Mouse (Mus musculus) embryonic facial prominence, embryonic 12.5 days (tissue): Measurements from ENCODE around the gene Inhbc. TPM values are rescaled to one million over a fixed set of nuclear protein-coding genes. Genes with fewer than 3 reads are reported as not detected.

Experiments
- ATAC-seq: fragments of 200-750 bp; cut with Nextera tagmentation; 2 replicates; pipeline ENCODE4 v1.8.0; 2017; ENCODE audit not compliant: insufficient number of reproducible peaks, insufficient read depth, low FRiP score, low TSS enrichment
- H3K27ac ChIP-seq: fragments of 300-500 bp; sonication (generic); 2 replicates; pipeline ENCODE4 v1.5.1; 2016; ENCODE audit warnings: mild to moderate bottlenecking
- H3K27me3 ChIP-seq: fragments of 300-500 bp; sonication (generic); 2 replicates; pipeline ENCODE4 v1.6.1; 2016; ENCODE audit warnings: mild to moderate bottlenecking, moderate library complexity
- H3K36me3 ChIP-seq: fragments of 300-500 bp; sonication (generic); 2 replicates; pipeline ENCODE4 v1.6.1; 2016; ENCODE audit warnings: mild to moderate bottlenecking
- H3K4me1 ChIP-seq: fragments of 300-500 bp; sonication (generic); 2 replicates; pipeline ENCODE4 v1.6.1; 2016
- H3K4me2 ChIP-seq: fragments of 300-500 bp; sonication (generic); replicated peaks from 2 replicates; pipeline ENCODE4 v1.6.1; 2016; ENCODE audit warnings: mild to moderate bottlenecking, moderate library complexity
- H3K4me3 ChIP-seq: fragments of 300-500 bp; sonication (generic); 2 replicates; pipeline ENCODE4 v1.5.1; 2016; ENCODE audit warnings: mild to moderate bottlenecking
- H3K9ac ChIP-seq: fragments of 300-500 bp; sonication (generic); 2 replicates; pipeline ENCODE4 v1.6.1; 2016; ENCODE audit warnings: mild to moderate bottlenecking, moderate library complexity
- H3K9me3 ChIP-seq: fragments of 300-500 bp; sonication (generic); 2 replicates; pipeline ENCODE4 v1.6.1; 2016; ENCODE audit warnings: mild to moderate bottlenecking, moderate library complexity
- WGBS: fragments of 180-500 bp; shearing (Covaris S2); methylation state at CpG from one replicate; pipeline ENCODE4 v1.1.7; 2016; 5-methylcytosine and 5-hydroxymethylcytosine counted together
- polyA plus RNA-seq: library from polyadenylated mRNA; unstranded; fragments of >200 nt; fragmentation: Nextera tagmentation; extraction: Ambion mirVana; gene quantifications from 2 replicates; pipeline ENCODE4 v1.2.1, GENCODE M21; 2016

Inhbc gene
- polyA plus RNA-seq, 1 experiment from 2014 or later: 0.09 TPM

DNA sequence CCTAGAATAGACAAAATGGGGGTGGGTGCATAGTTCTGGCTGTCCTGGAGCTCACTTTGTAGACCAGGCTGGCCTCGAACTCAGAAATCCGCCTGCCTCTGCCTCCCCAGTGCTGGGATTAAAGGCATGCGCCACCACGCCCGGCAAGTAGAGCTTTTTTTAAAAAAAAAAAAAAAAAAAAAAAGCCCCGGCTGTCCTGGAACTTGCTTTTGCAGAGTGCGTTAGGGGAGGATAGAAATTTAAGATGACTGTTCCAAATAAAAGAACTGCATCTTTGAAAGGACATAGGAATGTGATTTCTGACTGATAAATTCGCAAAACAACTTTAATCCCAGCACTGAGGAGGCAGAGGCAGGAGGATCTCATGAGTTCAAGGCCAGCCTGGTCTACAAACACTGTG, 9.4 kb upstream of the Inhbc start:
- H3K9me3 ChIP-seq: no peaks in the 10 kb centered on the region
- no peaks in the 10 kb centered on the region for H3K36me3 ChIP-seq
- H3K4me2 ChIP-seq: peak overlapping the region; percentile 55
- H3K9ac ChIP-seq: peak overlapping the region; percentile 71; the same call in 1 of the 2 replicates
- H3K27ac ChIP-seq: peak overlapping the region; percentile 92
- H3K4me1 ChIP-seq: peaks cover 5% of the 10 kb centered on the region
- H3K4me3 ChIP-seq: peak overlapping the region; percentile 67
- WGBS: 89% methylated on average over 8 of the region's 8 CpGs
- ATAC-seq: no peak
- no peaks in the 10 kb centered on the region for H3K27me3 ChIP-seq

DNA sequence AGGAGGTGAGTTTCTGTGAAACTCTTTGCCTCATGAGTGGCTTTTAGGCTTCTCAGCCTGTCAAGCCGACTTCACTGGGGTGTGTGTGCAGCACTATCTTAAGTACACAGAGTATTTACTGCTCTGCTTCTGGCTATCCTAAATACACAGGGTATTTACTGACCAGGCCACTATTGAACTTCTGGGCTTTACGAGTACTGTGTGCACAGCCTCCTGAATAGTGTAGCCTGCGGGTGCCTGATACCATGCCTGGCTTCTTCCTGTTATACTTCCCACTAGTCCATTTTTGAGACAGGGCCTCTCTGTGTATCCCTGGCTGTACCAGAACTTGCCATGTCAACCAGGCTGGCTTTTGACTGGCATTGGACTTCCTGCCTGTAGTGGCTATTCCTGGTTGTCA, 7.5 kb upstream of the Inhbc start:
- WGBS: 79% methylated on average over 3 of the region's 3 CpGs

GRCm38 (mm10) chr10:127371023-127371422, 792 bp upstream of the Inhbc start:
- H3K27me3 ChIP-seq: no peaks in the 10 kb centered on the region
- H3K4me3 ChIP-seq: no peak overlapping the region
- no peaks in the 10 kb centered on the region for H3K9me3 ChIP-seq
- H3K27ac ChIP-seq: no peak overlapping the region
- WGBS: 72% methylated on average over 2 of the region's 2 CpGs
- H3K4me1 ChIP-seq: no peaks in the 10 kb centered on the region
- no peak overlapping the region for H3K9ac ChIP-seq
- no peak overlapping the region for H3K4me2 ChIP-seq
- no peaks in the 10 kb centered on the region for H3K36me3 ChIP-seq
- ATAC-seq: no peak

More for the DNA sequence above, 7.5 kb upstream of the Inhbc start:
- Histone ChIP-seq H3K9ac (no peak overlapping the region), H3K27ac (no peak overlapping the region), H3K27me3 (no peaks in the 10 kb centered on the region), H3K9me3 (no peaks in the 10 kb centered on the region), H3K4me2 (no peak overlapping the region), H3K36me3 (no peaks in the 10 kb centered on the region), H3K4me3 (no peak overlapping the region), H3K4me1 (peaks cover 5% of the 10 kb centered on the region)
- ATAC-seq: no peak

- no peak overlapping the region for H3K4me3 ChIP-seq
- H3K4me1 ChIP-seq: no peaks in the 10 kb centered on the region
- H3K27me3 ChIP-seq: no peaks in the 10 kb centered on the region
- WGBS: 86% methylated on average over 2 of the region's 2 CpGs
- no peaks in the 10 kb centered on the region for H3K36me3 ChIP-seq
- H3K9me3 ChIP-seq: no peaks in the 10 kb centered on the region
- H3K9ac ChIP-seq: no peak overlapping the region
- H3K27ac ChIP-seq: no peak overlapping the region
- no peak overlapping the region for H3K4me2 ChIP-seq
- ATAC-seq: no peak
Measured at GRCm38 (mm10) chr10:127368273-127368672, 2.0 kb downstream of the Inhbc start.

- no peak overlapping the region for H3K27ac ChIP-seq
- no peak overlapping the region for H3K4me3 ChIP-seq
- no peaks in the 10 kb centered on the region for H3K27me3 ChIP-seq
- WGBS: 76% methylated on average over 5 of the region's 5 CpGs
- no peaks in the 10 kb centered on the region for H3K9me3 ChIP-seq
- no peak overlapping the region for H3K4me2 ChIP-seq
- H3K36me3 ChIP-seq: no peaks in the 10 kb centered on the region
- no peak for ATAC-seq
- no peak overlapping the region for H3K9ac ChIP-seq
- no peaks in the 10 kb centered on the region for H3K4me1 ChIP-seq
Measured at GRCm38 (mm10) chr10:127367116-127367515, 3.1 kb downstream of the Inhbc start.

DNA sequence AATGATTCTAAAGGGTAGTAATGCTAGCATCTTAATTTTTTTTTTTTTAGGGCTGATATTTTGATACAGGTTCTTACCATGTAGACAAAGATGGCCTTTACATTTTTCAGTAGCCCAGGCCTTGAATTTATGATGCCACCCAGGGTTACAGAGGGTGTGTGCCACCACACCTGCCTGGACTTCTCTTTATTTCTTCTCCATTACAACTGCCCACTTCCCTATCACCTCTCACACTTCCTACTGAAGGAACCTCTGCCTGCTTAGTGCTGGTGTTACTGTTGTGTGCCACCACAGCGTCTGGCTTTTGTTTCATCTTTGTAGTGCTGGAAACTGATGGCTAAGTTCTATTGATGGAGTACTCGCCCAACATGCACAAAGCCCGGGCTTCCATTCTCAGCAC, 9.5 kb downstream of the Inhbc start:
- H3K4me1 ChIP-seq: no peaks in the 10 kb centered on the region
- no peak for ATAC-seq

GRCm38 (mm10) chr10:127355336-127355735, 14.9 kb downstream of the Inhbc start:
- no peak overlapping the region for H3K4me3 ChIP-seq
- H3K4me1 ChIP-seq: no peaks in the 10 kb centered on the region
- no peak for ATAC-seq
- no peak overlapping the region for H3K4me2 ChIP-seq
- H3K9me3 ChIP-seq: no peaks in the 10 kb centered on the region
- no peak overlapping the region for H3K9ac ChIP-seq
- H3K36me3 ChIP-seq: no peaks in the 10 kb centered on the region
- H3K27me3 ChIP-seq: 0 out of 2 replicates have a peak, but pooled peaks cover 5% of the 10 kb centered on the region
- 51% methylated on average over 10 of the region's 10 CpGs for WGBS
- no peak overlapping the region for H3K27ac ChIP-seq

More for the DNA sequence above, 9.5 kb downstream of the Inhbc start:
- H3K4me2 ChIP-seq: no peak overlapping the region
- H3K9ac ChIP-seq: no peak overlapping the region
- WGBS: 81% methylated on average over 3 of the region's 3 CpGs
- no peaks in the 10 kb centered on the region for H3K27me3 ChIP-seq
- H3K9me3 ChIP-seq: no peaks in the 10 kb centered on the region
- no peaks in the 10 kb centered on the region for H3K36me3 ChIP-seq
- H3K4me3 ChIP-seq: no peak overlapping the region
- H3K27ac ChIP-seq: no peak overlapping the region

DNA sequence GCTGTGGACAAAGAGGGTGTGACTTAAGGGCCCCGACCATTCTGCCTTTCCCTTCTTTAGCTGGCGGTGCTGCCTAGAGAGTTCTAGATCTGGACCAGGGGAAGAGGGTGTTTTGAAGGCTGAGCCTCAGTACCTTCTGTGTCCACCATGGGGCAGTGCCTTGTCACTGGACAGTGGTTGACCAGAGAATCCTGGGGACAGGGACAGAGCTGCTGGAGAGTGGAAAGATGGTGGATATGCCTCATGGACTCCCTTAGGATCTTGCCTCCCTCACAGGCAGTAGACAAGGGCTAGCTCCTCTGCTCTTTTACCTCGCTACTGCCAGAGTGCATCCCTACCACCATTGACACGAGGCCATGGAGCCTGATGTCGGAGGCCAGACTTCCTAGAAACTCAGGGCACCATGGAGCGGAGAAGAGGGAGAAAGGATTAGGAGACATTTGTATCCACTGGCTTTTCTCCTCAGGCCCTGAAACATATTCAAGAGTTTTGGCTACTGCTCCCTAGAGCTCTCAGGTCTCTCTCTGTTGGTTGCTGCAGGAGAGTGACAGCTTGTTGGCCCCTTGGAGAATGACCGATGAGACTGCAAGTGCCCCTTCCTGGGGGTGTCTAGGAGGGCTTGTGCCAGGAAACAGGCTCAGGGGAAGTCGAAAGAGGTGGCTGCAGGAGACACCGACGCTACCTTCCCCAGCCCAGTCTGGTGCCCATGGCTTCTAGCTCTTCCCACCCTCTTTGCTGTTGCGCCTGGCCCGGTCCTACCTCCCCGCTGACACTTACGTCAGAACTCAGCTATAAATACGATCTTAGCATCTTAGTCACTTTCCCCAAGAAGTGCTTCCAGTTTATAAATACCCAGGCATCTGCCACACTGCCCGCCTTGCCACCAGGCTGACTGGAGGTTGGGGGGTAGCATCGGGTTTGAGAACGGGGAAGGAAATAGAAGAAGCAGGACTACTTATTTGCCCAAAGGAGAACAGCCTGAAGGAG, 16.0 kb downstream of the Inhbc start, which contains the start of gene Inhbe:
Gene Inhbe, minus strand, starts transcription at position 503 of the 987 bp plus-strand sequence.
- Histone ChIP-seq H3K27ac (no peak within 1 kb of the TSS), H3K4me2 (no peak within 1 kb of the TSS), H3K36me3 (no peaks in the 10 kb centered on the region), H3K4me1 (no peaks in the 10 kb centered on the region), H3K27me3 (0 out of 2 replicates have a peak, but pooled peaks cover 8% of the 10 kb centered on the region), H3K4me3 (no peak within 1 kb of the TSS), H3K9ac (no peak within 1 kb of the TSS), H3K9me3 (no peaks in the 10 kb centered on the region)
- 87% methylated on average over 18 of the region's 18 CpGs for WGBS
- no peak for ATAC-seq

GRCm38 (mm10) chr10:127352766-127353165, 17.5 kb downstream of the Inhbc start:
- Histone ChIP-seq H3K9me3 (no peaks in the 10 kb centered on the region), H3K4me1 (no peaks in the 10 kb centered on the region), H3K27ac (no peak overlapping the region), H3K4me3 (no peak overlapping the region), H3K36me3 (no peaks in the 10 kb centered on the region), H3K4me2 (no peak overlapping the region), H3K9ac (no peak overlapping the region), H3K27me3 (0 out of 2 replicates have a peak, but pooled peaks cover 8% of the 10 kb centered on the region)
- ATAC-seq: no peak
- 86% methylated on average over 11 of the region's 11 CpGs for WGBS

DNA sequence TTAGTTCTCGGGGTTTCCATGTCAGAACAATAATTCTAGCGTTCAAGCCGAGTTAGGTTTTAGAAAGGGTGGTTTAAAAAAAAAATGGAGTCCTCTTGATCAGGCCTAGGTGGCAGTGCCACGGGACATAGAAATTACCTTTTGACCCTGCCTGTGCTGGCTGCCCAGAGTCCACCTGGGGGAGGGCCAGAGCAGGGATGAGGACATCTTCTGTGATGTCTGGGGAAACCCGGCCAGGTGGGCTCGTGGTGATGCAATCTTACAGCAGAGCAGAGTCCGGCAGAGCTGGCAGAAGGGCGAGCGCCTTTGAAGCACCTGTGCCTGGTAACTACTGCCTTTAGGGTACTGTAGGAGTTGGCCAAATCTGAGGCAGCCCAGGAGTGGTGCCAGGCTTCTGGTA, 18.0 kb downstream of the Inhbc start:
- Histone ChIP-seq H3K9me3 (no peaks in the 10 kb centered on the region), H3K4me3 (no peak overlapping the region), H3K27me3 (0 out of 2 replicates have a peak, but pooled peaks cover 8% of the 10 kb centered on the region), H3K4me2 (no peak overlapping the region), H3K9ac (no peak overlapping the region), H3K4me1 (no peaks in the 10 kb centered on the region), H3K36me3 (no peaks in the 10 kb centered on the region), H3K27ac (no peak overlapping the region)
- no peak for ATAC-seq
- WGBS: 86% methylated on average over 9 of the region's 9 CpGs

DNA sequence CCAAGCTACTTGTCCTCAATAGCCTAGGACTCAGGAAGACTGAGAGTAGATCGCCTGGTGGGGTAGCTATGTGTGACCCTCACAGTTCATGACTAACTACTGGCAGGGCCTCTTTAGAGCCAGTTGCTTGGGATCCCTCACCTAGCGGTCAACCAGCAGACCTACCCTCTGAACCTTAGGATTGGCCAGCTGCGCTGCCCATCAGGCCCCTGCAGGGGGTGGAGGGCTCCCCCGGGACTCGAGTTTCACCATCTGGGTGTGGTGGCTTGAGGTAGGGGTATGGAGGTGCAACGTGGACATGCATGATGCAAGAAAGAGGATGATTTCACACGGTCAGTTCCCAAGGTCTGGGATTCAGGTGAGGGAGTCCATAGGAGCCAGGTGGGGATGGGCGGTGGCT, 18.5 kb downstream of the Inhbc start:
- 0 out of 2 replicates have a peak, but pooled peaks cover 8% of the 10 kb centered on the region for H3K27me3 ChIP-seq
- no peak overlapping the region for H3K4me3 ChIP-seq
- H3K9ac ChIP-seq: no peak overlapping the region
- H3K9me3 ChIP-seq: no peaks in the 10 kb centered on the region
- H3K4me1 ChIP-seq: no peaks in the 10 kb centered on the region
- no peak overlapping the region for H3K27ac ChIP-seq
- no peak overlapping the region for H3K4me2 ChIP-seq
- 72% methylated on average over 8 of the region's 8 CpGs for WGBS
- H3K36me3 ChIP-seq: no peaks in the 10 kb centered on the region
- ATAC-seq: no peak

GRCm38 (mm10) chr10:127351285-127351595, 19.0 kb downstream of the Inhbc start:
- 0 out of 2 replicates have a peak, but pooled peaks cover 8% of the 10 kb centered on the region for H3K27me3 ChIP-seq
- H3K36me3 ChIP-seq: no peaks in the 10 kb centered on the region
- peak overlapping the region; percentile 52 for H3K4me2 ChIP-seq
- ATAC-seq: no peak
- H3K27ac ChIP-seq: no peak overlapping the region
- 84% methylated on average over 8 of the region's 8 CpGs for WGBS
- H3K4me1 ChIP-seq: no peaks in the 10 kb centered on the region
- H3K9me3 ChIP-seq: no peaks in the 10 kb centered on the region
- H3K4me3 ChIP-seq: no peak overlapping the region
- H3K9ac ChIP-seq: peak overlapping the region; percentile 29; the same call in 1 of the 2 replicates
